Mouse (Mus musculus) stomach, embryonic 16.5 days (tissue): ENCODE results near the gene 4430402I18Rik. TPM values are rescaled to one million over a fixed set of nuclear protein-coding genes. Genes with fewer than 3 reads are reported as not detected.

Source experiments
- ATAC-seq: fragments of 200-750 bp; cut with Nextera tagmentation; 2 replicates; pipeline ENCODE4 v1.8.0; 2017; ENCODE audit warnings: moderate number of reproducible peaks, moderate TSS enrichment; ENCODE audit not compliant: insufficient read depth, low FRiP score
- H3K27ac ChIP-seq: fragments of 300-500 bp; sonication (generic); 2 replicates; pipeline ENCODE4 v1.5.1; 2014; ENCODE audit warnings: low read length
- H3K27me3 ChIP-seq: fragments of 300-500 bp; sonication (generic); 2 replicates; pipeline ENCODE4 v1.6.1; 2014; ENCODE audit warnings: low read length, control low read depth, mixed read lengths; ENCODE audit not compliant: control insufficient read depth, insufficient read depth
- H3K36me3 ChIP-seq: fragments of 300-500 bp; sonication (generic); 2 replicates; pipeline ENCODE4 v1.6.1; 2014; ENCODE audit warnings: low read length; ENCODE audit not compliant: control insufficient read depth, insufficient read depth
- H3K4me1 ChIP-seq: fragments of 300-500 bp; sonication (generic); 2 replicates; pipeline ENCODE4 v1.6.1; 2014; ENCODE audit warnings: low read length, control low read depth, mixed read lengths; ENCODE audit not compliant: control insufficient read depth, insufficient read depth
- H3K4me2 ChIP-seq: fragments of 300-500 bp; sonication (generic); 2 replicates; pipeline ENCODE4 v1.6.1; 2014; ENCODE audit warnings: low read depth, low read length, mixed read lengths
- H3K4me3 ChIP-seq: fragments of 300-500 bp; sonication (generic); replicated peaks from 2 replicates; pipeline ENCODE4 v1.5.1; 2014; ENCODE audit warnings: mild to moderate bottlenecking, low read length
- H3K9ac ChIP-seq: fragments of 300-500 bp; sonication (generic); 2 replicates; pipeline ENCODE4 v1.6.1; 2014; ENCODE audit warnings: low read length
- H3K9me3 ChIP-seq: fragments of 300-500 bp; sonication (generic); replicated peaks from 2 replicates; pipeline ENCODE4 v1.6.1; 2016; ENCODE audit warnings: low read length, control low read depth; ENCODE audit not compliant: control insufficient read depth
- WGBS: fragments of 180-500 bp; shearing (Covaris S2); extraction: QIAGEN DNeasy Blood & Tissue Kit; methylation state at CpG from one replicate; pipeline ENCODE4 v1.1.7; 2014; 5-methylcytosine and 5-hydroxymethylcytosine counted together
- polyA plus RNA-seq: library from polyadenylated mRNA; unstranded; fragments of >200 nt; fragmentation: Nextera tagmentation; extraction: Ambion mirVana; gene quantifications from 2 replicates; pipeline ENCODE4 v1.2.1, GENCODE M21; 2015

The 4430402I18Rik gene
- 0.54 and 0.74 TPM in 2 replicates for polyA plus RNA-seq

DNA sequence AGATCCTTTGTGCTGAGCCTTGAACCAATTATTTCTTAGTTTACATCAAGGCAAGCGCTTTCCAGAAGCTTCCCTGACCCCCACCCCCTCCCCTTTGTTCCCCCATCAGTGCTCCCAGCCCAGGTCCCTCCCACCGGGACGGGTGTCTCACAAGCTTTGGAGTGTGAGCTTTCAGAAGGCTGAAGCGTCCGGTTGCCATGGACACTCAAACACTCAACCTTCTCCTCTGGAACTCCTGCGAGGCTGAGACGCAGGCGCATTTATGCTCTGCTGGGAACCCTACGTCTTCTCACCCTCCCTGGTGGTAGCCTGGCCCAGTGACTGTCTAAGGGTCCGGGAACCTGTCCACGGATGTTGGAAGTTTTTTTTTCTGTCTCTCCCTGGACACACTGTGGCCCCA, at the start of gene 4430402I18Rik:
4430402I18Rik (minus strand) TSS at position 149 of the 400 bp plus-strand sequence.
- Histone ChIP-seq H3K9ac (no peak within 1 kb of the TSS), H3K4me3 (no peak within 1 kb of the TSS), H3K36me3 (no peaks in the 10 kb centered on the region), H3K4me2 (no peak within 1 kb of the TSS), H3K9me3 (no peaks in the 10 kb centered on the region), H3K27me3 (no peaks in the 10 kb centered on the region), H3K27ac (no peak within 1 kb of the TSS), H3K4me1 (peaks cover 10% of the 10 kb centered on the region)
- WGBS: 14% methylated on average over 11 of the region's 11 CpGs
- no peak for ATAC-seq

DNA sequence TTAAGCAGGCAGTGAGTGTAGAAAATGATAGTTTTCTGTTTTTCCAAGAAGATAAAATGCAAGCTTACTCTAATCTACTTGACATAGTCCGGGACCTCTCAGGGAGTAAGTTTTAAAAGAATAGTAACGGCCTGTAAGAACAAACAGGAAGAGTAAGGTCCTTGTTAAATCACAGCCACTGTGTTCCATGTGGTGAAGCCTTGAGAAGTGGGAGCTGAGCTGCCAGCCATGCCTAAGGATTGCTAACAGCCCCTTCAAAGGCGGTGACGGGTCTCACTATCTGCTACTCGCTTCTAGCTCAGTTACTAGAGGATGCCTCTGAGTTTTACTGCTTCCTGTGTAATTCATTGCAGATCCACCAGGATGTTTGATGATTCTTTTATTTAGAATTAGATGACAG, 49.2 kb upstream of the 4430402I18Rik start:
- WGBS: 73% methylated on average over 5 of the region's 5 CpGs
- peaks cover 26% of the 10 kb centered on the region for H3K36me3 ChIP-seq

DNA sequence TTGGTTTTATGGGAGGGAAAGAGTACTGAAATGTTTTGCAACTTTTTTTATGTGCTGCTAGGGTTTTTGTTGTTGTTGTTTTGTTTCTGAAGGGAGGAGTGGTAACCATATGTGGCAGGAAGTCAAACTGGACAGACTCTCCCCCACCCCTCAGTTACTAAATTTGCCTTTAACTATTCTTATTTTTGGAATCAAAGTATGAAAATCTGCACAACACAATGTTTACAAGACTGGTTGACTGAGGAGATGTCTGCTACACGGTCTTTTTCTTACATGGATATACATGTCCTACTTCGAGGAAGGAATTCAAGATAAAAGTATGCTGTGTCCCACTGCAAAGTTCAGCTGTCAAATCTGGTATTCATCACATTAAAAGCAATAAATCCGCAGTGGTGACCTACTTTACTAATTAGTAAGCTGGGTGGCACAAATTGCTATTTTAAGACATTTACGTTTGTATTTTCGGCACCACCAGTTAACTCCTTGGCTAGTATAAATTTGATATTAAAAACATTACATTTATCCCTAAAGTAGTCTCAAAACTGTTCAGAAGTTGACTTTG, 48.7 kb upstream of the 4430402I18Rik start:
- 84% methylated on average over 5 of the region's 5 CpGs for WGBS
- no peaks in the 10 kb centered on the region for H3K4me1 ChIP-seq
- H3K36me3 ChIP-seq: peaks cover 21% of the 10 kb centered on the region
- H3K27ac ChIP-seq: no peak overlapping the region
- H3K4me2 ChIP-seq: no peak overlapping the region
- no peak for ATAC-seq
- no peak overlapping the region for H3K9ac ChIP-seq
- no peak overlapping the region for H3K4me3 ChIP-seq
- H3K27me3 ChIP-seq: no peaks in the 10 kb centered on the region
- H3K9me3 ChIP-seq: no peaks in the 10 kb centered on the region

More for the DNA sequence above, 49.2 kb upstream of the 4430402I18Rik start:
- no peaks in the 10 kb centered on the region for H3K4me1 ChIP-seq
- H3K27me3 ChIP-seq: no peaks in the 10 kb centered on the region
- H3K9ac ChIP-seq: no peak overlapping the region
- no peak overlapping the region for H3K4me2 ChIP-seq
- no peak overlapping the region for H3K4me3 ChIP-seq
- no peak for ATAC-seq
- H3K9me3 ChIP-seq: no peaks in the 10 kb centered on the region
- no peak overlapping the region for H3K27ac ChIP-seq

DNA sequence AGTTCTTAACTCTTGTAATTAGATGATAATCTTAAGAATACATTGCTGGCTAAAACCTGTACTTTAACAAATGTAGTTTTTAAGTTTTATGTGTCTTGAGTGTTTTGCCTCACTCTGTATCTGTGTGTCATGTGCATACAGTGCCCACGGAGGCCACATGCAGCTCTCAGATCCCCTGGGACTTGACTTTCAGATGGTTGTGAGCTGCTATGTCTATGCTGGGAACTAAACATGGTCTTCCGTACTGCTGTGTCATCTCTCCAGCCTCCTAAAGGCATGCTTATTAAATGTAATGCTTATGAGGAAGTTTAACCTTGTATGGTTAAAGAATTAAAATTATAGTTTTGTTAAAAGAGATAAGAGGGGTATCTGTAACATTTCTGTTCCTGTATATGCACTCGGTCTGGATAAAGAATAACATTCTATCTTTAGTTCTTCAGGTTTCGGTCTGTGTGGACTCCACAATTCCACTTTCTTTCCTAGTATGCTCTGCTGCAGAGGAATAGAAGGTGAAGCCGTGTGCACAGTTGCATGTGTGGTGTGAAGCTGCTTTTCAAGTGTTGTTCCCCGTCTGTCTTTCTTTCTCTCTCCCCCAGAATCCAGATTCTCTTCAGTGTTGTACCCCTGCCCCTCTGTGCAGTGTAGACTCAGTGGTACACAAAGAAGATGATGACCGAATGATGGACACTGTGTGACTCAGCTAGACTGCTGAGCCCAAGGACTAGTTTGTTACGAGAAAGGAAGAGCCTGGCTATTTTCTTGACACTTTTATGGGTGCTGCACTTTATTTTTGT, 48.0 kb upstream of the 4430402I18Rik start:
- Histone ChIP-seq H3K27me3 (no peaks in the 10 kb centered on the region), H3K4me1 (no peaks in the 10 kb centered on the region), H3K4me2 (no peak overlapping the region), H3K27ac (no peak overlapping the region), H3K9me3 (no peaks in the 10 kb centered on the region), H3K36me3 (peaks cover 20% of the 10 kb centered on the region), H3K9ac (no peak overlapping the region), H3K4me3 (no peak overlapping the region)
- ATAC-seq: no peak
- 85% methylated on average over 8 of the region's 8 CpGs for WGBS

DNA sequence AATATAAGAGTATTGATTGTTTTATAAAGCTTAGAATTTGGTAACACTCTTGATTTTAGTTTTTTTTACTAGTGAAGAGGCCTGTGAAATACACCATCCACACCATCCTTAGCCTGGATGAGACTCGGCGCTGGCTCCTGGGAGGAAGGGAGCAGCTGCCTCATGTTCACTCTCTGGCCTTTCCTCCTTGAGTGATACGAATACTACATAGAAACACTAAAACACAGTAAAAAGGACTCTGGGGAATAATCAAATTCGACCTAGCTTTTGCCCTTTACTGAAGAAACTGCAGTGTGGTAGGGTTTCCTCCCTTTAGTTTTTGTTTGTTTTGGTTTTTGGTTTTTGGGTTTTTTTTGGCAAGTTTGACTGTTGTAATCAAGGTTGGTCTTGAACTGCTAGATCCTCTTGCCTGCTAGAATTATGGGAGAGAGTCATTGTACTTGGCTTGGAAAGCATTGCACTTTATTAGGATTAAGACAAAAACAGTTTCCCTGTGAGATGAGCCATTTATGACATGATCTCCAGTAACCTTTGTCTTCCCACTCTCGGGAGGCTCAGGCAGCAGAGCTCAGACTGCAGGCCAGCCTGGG, 47.0 kb upstream of the 4430402I18Rik start:
- Histone ChIP-seq H3K4me3 (no peak overlapping the region), H3K9me3 (no peaks in the 10 kb centered on the region), H3K27me3 (no peaks in the 10 kb centered on the region), H3K4me2 (no peak overlapping the region), H3K27ac (no peak overlapping the region), H3K9ac (no peak overlapping the region), H3K4me1 (no peaks in the 10 kb centered on the region), H3K36me3 (peaks cover 17% of the 10 kb centered on the region)
- 76% methylated on average over 5 of the region's 5 CpGs for WGBS
- no peak for ATAC-seq

DNA sequence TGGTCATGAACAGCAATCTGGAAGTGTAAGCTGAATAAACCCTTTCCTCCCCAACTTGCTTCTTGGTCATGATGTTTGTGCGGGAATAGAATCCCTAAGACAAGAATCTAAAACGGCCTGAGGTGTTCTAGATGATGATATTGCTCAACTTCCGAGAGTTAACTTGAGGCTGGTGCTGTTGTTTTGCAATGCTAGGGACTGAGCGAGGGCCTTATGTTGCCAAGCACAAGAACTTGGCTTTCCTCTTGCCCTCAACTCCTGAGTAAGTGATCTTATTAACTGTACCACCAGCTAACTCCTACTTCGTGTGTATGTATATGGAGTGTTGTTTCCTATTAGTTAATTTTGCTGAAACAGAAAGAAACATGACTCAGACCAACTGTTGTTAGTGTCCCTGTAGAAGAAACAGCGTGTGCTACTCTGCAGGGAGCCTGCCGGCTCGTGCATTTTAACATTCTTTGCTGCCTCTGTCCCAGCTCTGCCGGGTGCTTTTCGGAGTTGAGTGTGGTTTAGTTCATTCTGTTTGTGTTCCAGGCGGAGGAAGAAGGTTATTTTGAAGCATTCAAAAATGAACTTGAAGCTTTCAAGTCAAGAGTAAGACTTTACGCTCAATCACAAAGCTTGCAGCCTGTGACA, 43.9 kb upstream of the 4430402I18Rik start:
- Histone ChIP-seq H3K4me3 (no peak overlapping the region), H3K27me3 (no peaks in the 10 kb centered on the region), H3K27ac (no peak overlapping the region), H3K4me1 (no peaks in the 10 kb centered on the region), H3K9ac (no peak overlapping the region), H3K4me2 (no peak overlapping the region), H3K36me3 (0 out of 2 replicates have a peak, but pooled peaks cover 5% of the 10 kb centered on the region), H3K9me3 (no peaks in the 10 kb centered on the region)
- no peak for ATAC-seq
- 91% methylated on average over 12 of the region's 12 CpGs for WGBS

DNA sequence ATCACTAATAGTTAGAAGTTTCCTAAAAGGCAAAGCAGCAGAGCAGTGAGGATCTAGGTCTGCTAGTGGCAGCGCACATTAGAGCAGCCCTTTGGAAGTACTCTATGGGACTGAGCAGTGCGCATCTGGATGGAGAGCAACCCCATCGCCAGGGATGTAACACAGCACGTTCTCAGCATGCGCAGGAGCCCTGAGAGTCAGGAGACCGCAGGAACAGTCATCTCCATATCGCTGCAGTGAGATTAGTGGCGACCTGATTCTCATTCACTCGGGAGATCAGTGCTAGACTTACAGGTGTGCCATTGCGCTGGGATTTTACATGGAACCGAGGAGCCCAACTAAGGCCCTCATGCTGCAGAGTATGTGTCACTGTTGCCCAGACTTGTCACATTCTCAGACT, 41.4 kb upstream of the 4430402I18Rik start:
- 0 out of 2 replicates have a peak, but pooled peaks cover 5% of the 10 kb centered on the region for H3K36me3 ChIP-seq
- H3K4me2 ChIP-seq: no peak overlapping the region
- WGBS: 93% methylated on average over 11 of the region's 11 CpGs
- H3K9me3 ChIP-seq: no peaks in the 10 kb centered on the region
- no peak for ATAC-seq
- no peaks in the 10 kb centered on the region for H3K4me1 ChIP-seq
- H3K27me3 ChIP-seq: no peaks in the 10 kb centered on the region
- H3K27ac ChIP-seq: no peak overlapping the region
- H3K4me3 ChIP-seq: no peak overlapping the region
- H3K9ac ChIP-seq: no peak overlapping the region

DNA sequence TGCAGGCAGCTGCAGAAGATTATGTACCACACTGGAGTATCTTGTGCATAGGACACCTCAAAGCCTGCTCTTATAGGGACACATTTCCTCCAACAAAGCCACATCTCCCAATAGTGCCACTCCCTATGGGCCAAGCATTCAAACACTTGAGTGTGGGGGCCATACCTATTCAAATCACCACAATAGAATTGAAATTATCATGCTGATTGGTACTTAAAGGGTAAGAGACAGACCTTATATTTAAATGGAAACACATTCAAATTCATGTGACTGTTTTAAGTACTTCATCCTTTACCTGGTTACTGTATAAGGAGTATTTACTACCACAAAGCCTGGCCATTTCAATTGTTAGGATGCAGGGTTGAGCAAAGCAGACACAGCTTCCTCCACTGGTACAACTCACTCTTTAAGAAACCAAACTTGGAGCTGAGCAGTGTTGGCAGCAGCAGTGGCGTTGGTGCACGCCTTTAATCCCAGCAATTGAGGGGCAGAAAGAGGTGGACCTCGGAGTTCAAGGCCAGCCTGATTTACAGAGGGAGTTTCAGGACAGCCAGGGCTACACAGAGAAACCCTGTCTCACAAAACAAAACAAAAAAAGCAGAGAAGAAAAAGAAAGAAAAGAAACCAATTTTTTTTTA, 40.6 kb upstream of the 4430402I18Rik start:
- 86% methylated on average over 3 of the region's 3 CpGs for WGBS
- no peaks in the 10 kb centered on the region for H3K9me3 ChIP-seq
- H3K27ac ChIP-seq: no peak overlapping the region
- no peak overlapping the region for H3K9ac ChIP-seq
- no peaks in the 10 kb centered on the region for H3K27me3 ChIP-seq
- H3K4me3 ChIP-seq: no peak overlapping the region
- no peaks in the 10 kb centered on the region for H3K4me1 ChIP-seq
- no peak overlapping the region for H3K4me2 ChIP-seq
- H3K36me3 ChIP-seq: 0 out of 2 replicates have a peak, but pooled peaks cover 4% of the 10 kb centered on the region
- no peak for ATAC-seq
